Mouse (Mus musculus) stomach, postnatal 0 days (tissue): ENCODE data around the gene Pdzd2.

Experiments used
- CTCF ChIP-seq: IDR thresholded peaks from 2 replicates; pipeline ENCODE4 v1.5.1; 2016; ENCODE audit warnings: antibody characterized with exemption, low read depth, mild to moderate bottlenecking, moderate library complexity
- EP300 ChIP-seq: optimal IDR thresholded peaks from 2 replicates; pipeline ENCODE3; 2016; ENCODE audit warnings: antibody characterized with exemption

- TF ChIP-seq CTCF: no peak
- TF ChIP-seq EP300: no peak
These were observed 226.2 kb downstream of the Pdzd2 start for GRCm38 (mm10) chr15:12513526-12513925.
